Mouse (Mus musculus) inflammation-experienced regulatory T-cells, adult 6 months (primary cell): ENCODE measurements around the gene Iffo1. TPM values are rescaled to one million over a fixed set of nuclear protein-coding genes. Genes with fewer than 3 reads are reported as not detected.

Experiments used
- ATAC-seq: one replicate; pipeline ENCODE4 v1.8.0; 2017
- polyA plus RNA-seq, 3 experiments: library from polyadenylated mRNA; unstranded; fragments of 100-300 nt; shearing (Covaris generic); gene quantifications; one replicate each; pipeline ENCODE4 v1.2.1; 2017

Iffo1 gene
- polyA plus RNA-seq, 3 experiments from 2014 or later, result 6.9 to 12.4 (median 9.8) TPM

- ATAC-seq, result no peak
Measured at GRCm38 (mm10) chr6:125195541-125196075, 50.6 kb downstream of the Iffo1 start.

GRCm38 (mm10) chr6:125196301-125196700 lies 51.3 kb downstream of the Iffo1 start:
- no peak for ATAC-seq

- no peak for ATAC-seq
Measured at GRCm38 (mm10) chr6:125197166-125197565, 52.1 kb downstream of the Iffo1 start.

GRCm38 (mm10) chr6:125210436-125210835 lies 65.4 kb downstream of the Iffo1 start:
- no peak for ATAC-seq

Other genes starting within 250 kb of the Iffo1 start
- 10 to 100 TPM; 30.8 to 40.1 (median 38.3) TPM for gene Lag3, start 233.5 kb upstream of the Iffo1 start, polyA plus RNA-seq
- gene Ptms, start 225.1 kb upstream of the Iffo1 start, polyA plus RNA-seq, result 10 to 100 TPM in 2 of 3 experiments, 1 to 10 TPM in 1; 9.5 to 15.5 (median 12.1) TPM
- gene Mlf2, start 213.9 kb upstream of the Iffo1 start, polyA plus RNA-seq, result 10 to 100 TPM; 35.6 to 70.5 (median 42.2) TPM
- gene Cops7a, start 179.7 kb upstream of the Iffo1 start, polyA plus RNA-seq, result 10 to 100 TPM; 36.7 to 65.7 (median 62.6) TPM
- gene Pianp, start 148.5 kb upstream of the Iffo1 start, polyA plus RNA-seq, result under 1 TPM in 2 of 3 experiments, not detected in 1; 0.46 to 0.48 TPM
- 1 to 10 TPM; 4.0 to 7.5 (median 4.0) TPM for gene Zfp384, start 136.1 kb upstream of the Iffo1 start, polyA plus RNA-seq
- gene Ing4, start 105.5 kb upstream of the Iffo1 start, polyA plus RNA-seq, result 10 to 100 TPM; 39.9 to 61.7 (median 46.2) TPM
- 10 to 100 TPM in 2 of 3 experiments, 1 to 10 TPM in 1; 5.6 to 23.2 (median 17.7) TPM for gene Acrbp, start 95.6 kb upstream of the Iffo1 start, polyA plus RNA-seq
- gene Lpar5, start 77.3 kb upstream of the Iffo1 start, polyA plus RNA-seq, result 10 to 100 TPM; 10.4 to 19.3 (median 12.1) TPM
- 10 to 100 TPM; 47.0 to 76.3 (median 61.6) TPM for gene Chd4, start 49.3 kb upstream of the Iffo1 start, polyA plus RNA-seq
- gene Nop2, start 13.3 kb upstream of the Iffo1 start, polyA plus RNA-seq, result 10 to 100 TPM; 32.7 to 50.7 (median 48.1) TPM
- 100 to 1,000 TPM; 217 to 463 (median 365) TPM for gene Gapdh, start 21.2 kb downstream of the Iffo1 start, polyA plus RNA-seq
- gene Ncapd2, start 46.5 kb downstream of the Iffo1 start, polyA plus RNA-seq, result 10 to 100 TPM; 25.4 to 88.8 (median 51.2) TPM
- gene Mrpl51, start 46.6 kb downstream of the Iffo1 start, polyA plus RNA-seq, result 100 to 1,000 TPM in 1 of 3 experiments, 10 to 100 TPM in 2; 65.3 to 102 (median 74.3) TPM
- gene Vamp1, start 70.3 kb downstream of the Iffo1 start, polyA plus RNA-seq, result 10 to 100 TPM in 2 of 3 experiments, 1 to 10 TPM in 1; 9.8 to 20.8 (median 18.2) TPM
- gene Tapbpl, start 86.6 kb downstream of the Iffo1 start, polyA plus RNA-seq, result 10 to 100 TPM; 79.6 to 89.3 (median 88.6) TPM
- gene Cd27, start 91.8 kb downstream of the Iffo1 start, polyA plus RNA-seq, result 100 to 1,000 TPM; 258 to 621 (median 560) TPM
- 1 to 10 TPM in 2 of 3 experiments, under 1 TPM in 1; 0.70 to 2.7 (median 2.6) TPM for gene Tuba3a, start 140.8 kb downstream of the Iffo1 start, polyA plus RNA-seq
- under 1 TPM in 2 of 3 experiments, not detected in 1; 0.21 to 0.23 TPM for gene Ltbr, start 168.6 kb downstream of the Iffo1 start, polyA plus RNA-seq
- gene Scnn1a, start 175.4 kb downstream of the Iffo1 start, polyA plus RNA-seq, result not detected
- 10 to 100 TPM; 23.3 to 28.5 (median 24.7) TPM for gene Tnfrsf1a, start 204.1 kb downstream of the Iffo1 start, polyA plus RNA-seq
- gene Plekhg6, start 235.6 kb downstream of the Iffo1 start, polyA plus RNA-seq, result not detected